8 mouse cellular contexts compared by ENCODE assay signal in the genomic region with DNA sequence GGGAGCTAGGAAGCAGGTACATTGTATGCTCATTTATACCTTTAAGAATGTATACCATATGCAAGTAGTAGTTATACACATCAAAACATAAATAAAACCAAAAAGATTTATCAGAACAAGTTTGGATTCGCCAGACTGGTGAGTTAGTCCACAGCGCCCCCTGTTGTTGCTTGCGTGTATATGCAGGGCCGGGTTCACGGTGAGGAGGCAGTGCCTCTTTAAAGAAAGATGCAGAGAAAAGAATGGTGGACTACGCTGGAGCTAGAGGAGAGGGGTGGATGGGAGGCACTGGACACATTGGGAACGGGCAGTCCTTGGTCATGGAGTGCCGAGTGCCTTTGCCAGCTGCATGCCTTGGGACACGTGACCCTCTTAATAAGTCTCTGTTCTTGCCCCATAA. TPM values are rescaled to one million over a fixed set of nuclear protein-coding genes. Genes with fewer than 3 reads are reported as not detected.
DNase-seq lines count a peak whose midpoint lies in the region; ATAC-seq lines count a peak whose summit lies in the region.

No protein-coding gene starts in this region.

- no peaks in the 10 kb centered on the region for H3K4me1 ChIP-seq in midbrain, embryonic 11.5 days (ENCODE audit: control insufficient read depth, insufficient read depth, low read length)
- H3K4me1 ChIP-seq in midbrain, embryonic 16.5 days (ENCODE audit: control insufficient read depth, insufficient read depth, low read length), result no peaks in the 10 kb centered on the region
- peaks cover 19% of the 10 kb centered on the region for H3K4me1 ChIP-seq in limb, embryonic 10.5 days

- 4% methylated on average over 9 of the region's 9 CpGs for WGBS in midbrain, embryonic 11.5 days
- WGBS in midbrain, embryonic 16.5 days, result 3% methylated on average over 9 of the region's 9 CpGs
- 8% methylated on average over 9 of the region's 9 CpGs for WGBS in limb, embryonic 10.5 days

- H3K27me3 ChIP-seq in midbrain, embryonic 11.5 days (ENCODE audit: control insufficient read depth, insufficient read depth, low read length), result no peaks in the 10 kb centered on the region
- no peaks in the 10 kb centered on the region for H3K27me3 ChIP-seq in midbrain, embryonic 16.5 days (ENCODE audit: control insufficient read depth, insufficient read depth, low read depth, low read length)
- H3K27me3 ChIP-seq in limb, embryonic 10.5 days (ENCODE audit: low read depth, poor library complexity, severe bottlenecking), result no peaks in the 10 kb centered on the region

- no peaks in the 10 kb centered on the region for H3K36me3 ChIP-seq in midbrain, embryonic 11.5 days (ENCODE audit: control insufficient read depth, insufficient read depth, low read length)
- no peaks in the 10 kb centered on the region for H3K36me3 ChIP-seq in midbrain, embryonic 16.5 days (ENCODE audit: control insufficient read depth, insufficient read depth, low read length)
- no peaks in the 10 kb centered on the region for H3K36me3 ChIP-seq in limb, embryonic 10.5 days

- no peak overlapping the region for H3K9ac ChIP-seq in midbrain, embryonic 11.5 days (ENCODE audit: low read length)
- H3K9ac ChIP-seq in midbrain, embryonic 16.5 days (ENCODE audit: low read depth, low read length), result no peak overlapping the region

- H3K9me3 ChIP-seq in midbrain, embryonic 11.5 days (ENCODE audit: control insufficient read depth, low read length), result no peaks in the 10 kb centered on the region
- no peaks in the 10 kb centered on the region for H3K9me3 ChIP-seq in midbrain, embryonic 16.5 days (replicated peaks; ENCODE audit: control insufficient read depth, low read length, poor library complexity, severe bottlenecking)
- H3K9me3 ChIP-seq in limb, embryonic 10.5 days (replicated peaks), result no peaks in the 10 kb centered on the region

- no peak overlapping the region for H3K27ac ChIP-seq in midbrain, embryonic 11.5 days (ENCODE audit: low read depth, low read length)
- no peak overlapping the region for H3K27ac ChIP-seq in midbrain, embryonic 16.5 days (ENCODE audit: low read length)
- no peak overlapping the region for H3K27ac ChIP-seq in limb, embryonic 10.5 days

- ATAC-seq in midbrain, embryonic 11.5 days (ENCODE audit: low FRiP score), result no peak
- no peak for ATAC-seq in midbrain, embryonic 16.5 days
- peak; percentile 23; the same call in 1 of the 2 replicates for ATAC-seq in frontal cortex, adult (ENCODE audit: low TSS enrichment)

- no peak overlapping the region for H3K4me3 ChIP-seq in midbrain, embryonic 11.5 days (ENCODE audit: low read depth, low read length)
- no peak overlapping the region for H3K4me3 ChIP-seq in midbrain, embryonic 16.5 days (ENCODE audit: low read depth, low read length)
- H3K4me3 ChIP-seq in limb, embryonic 10.5 days, result no peak overlapping the region

- DNase-seq in midbrain, embryonic 11.5 days (ENCODE audit: low spot score, missing footprints), result peak; percentile 97
- peak; percentile 63 for DNase-seq in c-Kit-positive CD71-negative TER-119-negative erythroid progenitor cells, embryonic 14.5 days (ENCODE audit: low read depth)
- DNase-seq in kidney, adult 18-20 months, result peak; percentile 57
- DNase-seq in limb, embryonic 10.5 days (ENCODE audit: low spot score), result peak; percentile 88
- peak; percentile 79 for DNase-seq in ovary, postnatal 14 days (ENCODE audit: low spot score)
- DNase-seq in urinary bladder, postnatal 14 days (ENCODE audit: low spot score), result peak; percentile 80

- H3K4me2 ChIP-seq in midbrain, embryonic 11.5 days, result no peak overlapping the region
- no peak overlapping the region for H3K4me2 ChIP-seq in midbrain, embryonic 16.5 days (ENCODE audit: low read length)

RNA-seq across cellular contexts. Expression of gene Meioc, which starts 12.1 kb away (rescaled TPM):
- polyA plus RNA-seq in midbrain, embryonic 11.5 days (2014; fragmentation: Nextera tagmentation; extraction: Ambion mirVana), result 0.40 and 0.62 TPM in 2 replicates
- 0.15 and 0.16 TPM in 2 replicates for polyA plus RNA-seq in midbrain, embryonic 16.5 days (2015; fragmentation: Nextera tagmentation; extraction: Ambion mirVana)
- 0.14 and 0.55 TPM in 2 replicates for polyA plus RNA-seq in limb, embryonic 10.5 days (2016; fragmentation: Nextera tagmentation; extraction: Ambion mirVana)

RNA-seq across cellular contexts. Expression of gene Ccdc43, which starts 46.2 kb away (rescaled TPM):
- 62.1 and 67.1 TPM in 2 replicates for polyA plus RNA-seq in midbrain, embryonic 11.5 days (2014; fragmentation: Nextera tagmentation; extraction: Ambion mirVana)
- 43.1 and 46.3 TPM in 2 replicates for polyA plus RNA-seq in midbrain, embryonic 16.5 days (2015; fragmentation: Nextera tagmentation; extraction: Ambion mirVana)
- polyA plus RNA-seq in limb, embryonic 10.5 days (2016; fragmentation: Nextera tagmentation; extraction: Ambion mirVana), result 55.4 and 57.1 TPM in 2 replicates

RNA-seq across cellular contexts. Expression of gene Fzd2, which starts 47.2 kb away (rescaled TPM):
- polyA plus RNA-seq in midbrain, embryonic 11.5 days (2014; fragmentation: Nextera tagmentation; extraction: Ambion mirVana), result 27.1 and 27.3 TPM in 2 replicates
- 3.9 and 4.4 TPM in 2 replicates for polyA plus RNA-seq in midbrain, embryonic 16.5 days (2015; fragmentation: Nextera tagmentation; extraction: Ambion mirVana)
- 54.8 and 59.8 TPM in 2 replicates for polyA plus RNA-seq in limb, embryonic 10.5 days (2016; fragmentation: Nextera tagmentation; extraction: Ambion mirVana)
